Mouse (Mus musculus) kidney, postnatal 25 days (tissue): Measurements from ENCODE around the gene Mtmr3.

Source experiments
- DNase-seq, 2 experiments: peaks; one replicate each; pipeline ENCODE4 v3.0.0; 2021; ENCODE audit warnings: mixed read lengths in 2 of 2

Gene Mtmr3

DNA sequence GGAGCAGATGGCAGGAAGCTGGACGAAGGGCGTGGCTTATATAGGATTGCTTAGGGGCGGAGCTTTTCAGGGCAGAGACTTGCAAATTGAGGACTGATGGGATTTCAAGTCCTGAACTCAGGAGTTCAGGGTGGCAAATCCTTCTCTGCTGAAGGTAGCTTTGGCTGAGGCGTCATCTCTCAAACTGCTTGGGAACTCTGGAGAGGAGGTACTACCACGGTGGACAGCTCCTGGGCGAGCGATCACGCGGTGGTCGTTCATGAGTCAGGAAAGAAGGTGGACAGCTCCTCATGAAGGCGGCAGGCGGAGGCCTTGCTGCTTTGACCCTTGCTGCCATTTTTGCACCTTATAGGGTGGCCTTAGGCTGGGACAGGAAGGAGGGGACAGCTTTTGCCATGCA is 133.5 kb downstream of the Mtmr3 start:
- DNase-seq = no peak

DNA sequence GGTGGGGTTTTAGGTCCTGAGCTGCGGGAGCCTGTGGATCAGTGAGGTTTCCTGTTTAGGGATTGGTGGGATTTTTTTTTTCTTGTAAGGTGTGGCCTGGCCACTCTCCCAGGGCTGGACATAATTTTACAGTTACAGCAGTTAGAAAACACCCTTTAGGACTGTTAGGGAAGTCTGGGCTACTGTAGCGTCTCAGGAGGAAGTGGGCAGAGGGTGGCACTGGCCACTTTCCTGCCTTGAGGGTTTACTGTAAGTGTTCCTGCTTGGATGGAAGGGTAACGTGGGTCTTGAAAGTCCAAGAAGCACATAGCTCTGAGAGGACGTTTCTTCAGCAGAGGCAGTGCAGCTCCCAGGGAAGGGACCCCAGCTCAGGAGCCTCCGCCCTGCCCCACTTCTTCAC is 134.0 kb downstream of the Mtmr3 start:
- no peak for DNase-seq

DNA sequence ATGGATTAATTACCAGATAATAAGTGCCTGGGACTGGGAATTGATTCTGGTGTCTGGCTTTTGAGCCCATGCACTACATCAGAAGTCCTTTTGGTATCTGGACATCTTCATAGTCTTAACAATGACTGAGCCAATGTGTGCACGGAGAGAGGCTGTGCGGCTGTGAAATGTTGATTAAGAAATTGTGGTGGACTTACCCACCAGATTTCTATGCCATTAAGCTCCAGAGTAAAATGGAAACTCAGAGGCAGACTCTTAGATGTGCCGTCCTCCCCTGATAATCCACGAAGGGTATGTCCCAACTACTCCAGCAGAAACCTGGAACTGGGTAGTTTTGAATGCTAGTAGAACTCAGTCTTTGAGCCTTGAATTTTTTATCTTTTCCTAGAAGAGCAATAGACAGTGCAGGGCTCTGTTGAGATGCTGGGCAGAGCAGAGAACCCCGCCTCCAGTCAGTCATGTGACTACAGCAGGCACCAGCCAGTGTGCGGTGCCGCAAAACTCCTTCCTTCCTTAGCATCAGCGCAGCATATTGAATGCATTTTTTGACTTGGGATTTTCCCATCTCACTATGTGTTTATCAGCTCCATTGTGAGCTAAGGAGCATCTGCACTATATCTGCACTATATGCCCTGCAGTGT is 139.6 kb downstream of the Mtmr3 start:
- DNase-seq = no peak

DNA sequence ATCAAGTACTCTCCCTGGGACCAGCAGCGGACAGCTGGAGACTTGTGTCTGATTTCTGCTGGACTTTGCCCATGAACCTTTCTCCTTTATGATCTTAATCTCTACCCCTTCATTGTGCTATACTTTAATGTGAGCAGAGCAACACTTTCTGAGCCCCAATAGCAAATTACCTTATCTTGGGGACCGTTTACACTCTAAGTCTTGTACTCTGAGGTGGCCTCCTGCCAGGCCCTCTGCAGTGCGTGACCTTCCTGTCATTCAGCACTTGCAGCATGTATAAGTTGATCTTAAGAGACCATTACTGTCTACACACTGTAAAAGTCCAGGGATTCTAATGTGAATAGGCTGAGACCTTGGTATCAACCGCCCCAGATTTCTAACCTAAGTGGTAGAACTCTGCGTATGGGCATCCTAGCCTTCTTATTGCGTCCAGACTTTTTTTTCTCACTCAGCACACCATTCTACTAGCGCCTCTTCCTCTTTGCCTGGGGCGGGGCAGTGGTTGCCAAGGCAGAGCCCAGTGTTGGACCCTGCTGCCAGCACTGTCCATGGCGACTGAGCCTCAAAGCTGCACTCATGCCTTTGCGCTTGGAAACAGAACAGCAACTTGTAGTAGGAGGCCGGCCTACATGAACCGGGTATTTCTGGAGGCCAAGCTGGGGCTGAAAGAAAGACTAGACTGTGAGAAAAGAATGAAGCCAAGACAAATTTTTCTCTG is 142.0 kb downstream of the Mtmr3 start:
- DNase-seq = no peak

DNA sequence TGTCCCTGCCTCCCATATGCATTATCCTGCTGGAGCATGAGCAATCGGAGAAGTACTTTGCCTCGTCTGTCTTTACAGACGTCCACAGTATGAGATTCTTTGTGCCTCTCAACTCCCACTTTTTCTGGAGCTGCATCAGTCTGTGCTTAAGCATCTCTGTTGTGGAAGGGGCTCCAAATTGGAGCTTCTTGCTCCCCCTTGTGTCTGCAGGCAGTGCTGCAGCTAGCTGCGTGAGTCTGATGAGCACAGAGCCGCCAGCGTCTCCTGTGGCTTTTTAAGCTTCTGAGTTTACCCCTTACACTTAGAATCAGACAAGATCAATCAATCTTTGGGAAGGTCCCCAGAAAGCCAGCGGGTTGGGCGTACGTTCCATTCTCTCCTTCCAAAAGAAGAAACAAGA is 143.5 kb downstream of the Mtmr3 start:
- peak; percentile 49 to 64 for DNase-seq

DNA sequence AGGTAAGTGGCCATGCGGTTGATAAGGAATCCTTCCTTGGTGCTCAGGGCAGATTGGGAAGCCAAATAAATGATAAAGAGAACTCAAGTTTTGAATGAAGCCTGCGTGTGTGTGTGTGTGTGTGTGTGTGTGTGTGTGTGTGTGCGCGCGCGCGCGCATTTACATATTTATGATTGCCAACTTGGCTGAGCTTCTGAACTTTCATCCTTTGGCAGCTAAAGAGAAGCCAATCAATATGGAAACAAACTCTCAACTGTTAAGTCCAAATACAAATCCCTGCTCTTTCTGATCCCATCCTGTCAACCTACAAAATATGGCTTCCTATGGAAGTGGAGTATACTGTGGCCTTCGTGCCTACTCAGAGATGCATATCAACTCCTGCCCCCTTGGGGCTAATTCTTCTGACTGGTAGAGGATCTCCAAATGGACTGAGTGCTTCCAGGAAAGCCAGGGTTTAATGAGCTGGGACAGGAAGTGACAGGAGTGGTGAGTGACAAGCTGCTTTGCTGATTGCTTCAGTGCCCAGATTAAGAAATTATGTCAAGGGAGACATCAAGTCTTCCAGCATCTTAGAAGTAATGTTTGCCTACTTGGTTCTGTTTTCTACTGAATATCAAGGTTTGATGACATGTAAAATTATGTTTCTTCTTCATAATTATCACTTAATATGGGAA is 148.3 kb downstream of the Mtmr3 start:
- no peak for DNase-seq

DNA sequence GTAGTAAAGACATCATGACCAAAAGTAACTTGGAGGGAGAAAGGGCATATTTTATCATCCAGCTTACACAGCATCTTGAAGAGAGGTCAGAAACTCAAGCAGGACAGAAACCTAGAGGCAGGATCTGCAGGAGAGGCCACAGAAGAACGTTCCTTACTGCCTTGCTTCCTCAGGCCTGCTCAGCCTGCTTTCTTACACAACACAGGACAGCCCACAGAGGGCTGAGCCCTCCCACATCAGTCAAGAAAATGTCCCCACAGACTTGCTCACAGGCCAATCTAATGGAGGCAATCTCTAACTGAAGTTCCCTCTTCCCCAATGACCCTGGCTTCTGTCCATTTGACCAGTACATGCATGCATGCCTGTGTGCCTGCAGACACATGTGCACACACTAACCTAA is 152.4 kb downstream of the Mtmr3 start:
- DNase-seq = no peak

DNA sequence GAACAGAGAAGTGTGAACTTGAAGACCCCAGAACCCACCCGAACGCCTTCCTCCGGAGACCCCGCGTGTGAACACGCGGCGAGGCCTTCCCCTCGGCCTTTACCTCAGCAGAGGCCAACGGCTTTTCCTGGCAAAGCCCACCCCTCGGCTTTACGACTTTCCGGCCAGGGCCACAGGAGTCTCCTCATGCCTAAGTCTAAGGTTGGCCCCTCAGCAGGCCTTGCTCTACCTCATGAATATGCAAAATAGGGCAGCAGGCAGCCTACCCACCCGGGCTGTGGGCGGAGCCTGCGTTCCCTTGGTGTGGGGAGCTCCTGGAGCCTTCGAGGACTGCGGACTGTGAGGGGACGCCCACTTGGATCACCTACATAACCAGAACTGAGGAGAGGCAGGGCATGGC is 153.7 kb downstream of the Mtmr3 start, which contains the start of gene Hormad2:
Gene Hormad2 (minus strand): TSS at position 128 of the 400 bp plus-strand sequence.
- peak; percentile 16 to 51 for DNase-seq

DNA sequence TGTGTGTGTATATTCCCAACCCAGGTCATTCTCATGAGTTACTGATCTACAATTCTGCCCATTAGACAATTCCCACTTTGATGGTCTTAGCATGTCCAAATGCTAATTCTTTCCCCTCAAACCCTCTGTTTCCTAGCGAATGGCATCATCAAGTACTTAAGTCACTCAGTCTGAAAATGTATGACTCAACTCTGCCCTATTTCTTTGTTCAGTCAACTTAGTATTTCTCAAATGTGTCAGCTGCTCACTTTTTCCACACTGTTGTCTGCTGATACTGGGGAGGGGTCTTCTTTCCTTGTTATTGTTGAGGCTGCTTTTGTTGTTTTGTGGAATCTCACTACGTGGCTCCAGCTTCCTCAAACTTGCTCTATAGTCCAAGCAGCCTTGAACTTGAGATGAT is 156.5 kb downstream of the Mtmr3 start:
- no peak for DNase-seq

DNA sequence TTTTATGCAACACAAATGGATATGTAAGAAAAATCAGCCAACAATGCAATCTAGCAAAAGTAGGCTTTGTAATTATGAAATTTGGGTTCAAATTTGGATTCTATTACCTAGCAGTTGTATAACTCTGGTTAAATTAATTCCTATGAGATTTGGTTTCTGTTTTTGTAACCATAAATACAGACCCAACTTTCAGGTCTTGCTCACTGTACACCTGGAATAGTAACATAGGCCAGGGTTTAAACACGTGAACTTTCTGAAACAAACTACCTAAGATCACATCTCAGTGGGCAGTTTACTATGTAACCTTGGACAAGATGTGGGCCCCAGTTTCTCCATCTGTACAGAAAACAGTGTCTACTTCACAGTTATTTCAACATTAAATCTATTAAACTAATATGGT is 157.3 kb downstream of the Mtmr3 start:
- DNase-seq = no peak

DNA sequence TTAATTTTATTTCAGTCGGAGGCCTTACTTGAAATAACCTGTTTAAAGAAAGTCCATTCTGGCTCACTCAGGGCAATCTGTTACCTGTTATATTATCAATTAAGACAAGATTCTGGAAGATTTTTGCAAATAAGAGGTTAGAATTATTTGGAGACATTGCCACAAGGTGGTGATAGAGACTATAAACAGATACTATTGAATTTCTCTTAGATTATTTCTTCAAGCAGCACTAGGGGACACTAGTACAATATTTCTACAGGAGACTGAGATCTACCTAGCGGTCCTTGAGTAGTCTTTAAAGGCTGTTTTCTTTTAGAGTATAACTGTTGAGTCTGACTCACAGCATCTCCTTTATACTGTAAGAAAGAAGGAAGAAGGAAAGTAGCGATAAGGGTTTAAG is 158.0 kb downstream of the Mtmr3 start:
- DNase-seq = no peak

DNA sequence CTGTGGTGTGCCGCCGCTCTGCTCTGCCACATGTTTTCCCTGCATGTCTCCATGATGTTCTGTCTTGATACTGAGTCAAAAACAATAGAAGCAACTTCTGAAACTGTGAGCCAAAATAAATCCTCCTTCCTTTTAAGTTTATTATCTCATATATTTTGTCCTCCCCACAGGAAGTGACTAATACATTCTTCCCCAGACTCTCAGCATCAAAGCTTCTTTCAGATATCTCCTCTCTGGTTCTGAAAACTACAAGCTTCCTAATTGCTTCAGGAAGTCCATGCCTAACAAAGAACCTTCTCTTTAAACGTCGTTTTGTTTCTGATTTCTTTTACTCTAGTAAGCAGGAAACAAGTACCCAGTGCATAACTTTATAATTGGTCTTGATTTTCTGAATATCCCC is 160.2 kb downstream of the Mtmr3 start:
- DNase-seq = no peak
